Mouse (Mus musculus) forebrain, embryonic 13.5 days (tissue): ENCODE results near the gene Ripply1. TPM values are rescaled to one million over a fixed set of nuclear protein-coding genes. Genes with fewer than 3 reads are reported as not detected.

Experiments
- ATAC-seq: fragments of 200-750 bp; cut with Nextera tagmentation; 2 replicates; pipeline ENCODE4 v1.8.0; 2017
- H3K27ac ChIP-seq: fragments of 300-500 bp; sonication (generic); 2 replicates; pipeline ENCODE4 v1.5.1; 2015; ENCODE audit warnings: inconsistent platforms, mild to moderate bottlenecking, moderate library complexity
- H3K27me3 ChIP-seq: fragments of 300-500 bp; sonication (generic); 2 replicates; pipeline ENCODE4 v1.6.1; 2015; ENCODE audit warnings: mild to moderate bottlenecking, inconsistent platforms
- H3K36me3 ChIP-seq: fragments of 300-500 bp; sonication (generic); 2 replicates; pipeline ENCODE4 v1.6.1; 2015; ENCODE audit warnings: mild to moderate bottlenecking, inconsistent platforms; ENCODE audit not compliant: poor library complexity, severe bottlenecking
- H3K4me1 ChIP-seq: fragments of 300-500 bp; sonication (generic); 2 replicates; pipeline ENCODE4 v1.6.1; 2015; ENCODE audit warnings: inconsistent platforms
- H3K4me2 ChIP-seq: fragments of 300-500 bp; sonication (generic); 2 replicates; pipeline ENCODE4 v1.6.1; 2015; ENCODE audit warnings: inconsistent platforms, mild to moderate bottlenecking, moderate library complexity
- H3K4me3 ChIP-seq: fragments of 300-500 bp; sonication (generic); 2 replicates; pipeline ENCODE4 v1.5.1; 2015; ENCODE audit warnings: mild to moderate bottlenecking, inconsistent platforms
- H3K9ac ChIP-seq: fragments of 300-500 bp; sonication (generic); 2 replicates; pipeline ENCODE4 v1.6.1; 2015; ENCODE audit warnings: mild to moderate bottlenecking, inconsistent platforms
- H3K9me3 ChIP-seq: fragments of 300-500 bp; sonication (generic); replicated peaks from 2 replicates; pipeline ENCODE4 v1.6.1; 2016; ENCODE audit warnings: inconsistent platforms
- WGBS: fragments of 180-500 bp; shearing (Covaris S2); methylation state at CpG from one replicate; pipeline ENCODE4 v1.1.7; 2015; 5-methylcytosine and 5-hydroxymethylcytosine counted together
- polyA plus RNA-seq: library from polyadenylated mRNA; unstranded; fragments of >200 nt; fragmentation: Nextera tagmentation; extraction: Ambion mirVana; gene quantifications from 2 replicates; pipeline ENCODE4 v1.2.1, GENCODE M21; 2015

The Ripply1 gene
- polyA plus RNA-seq, 1 experiment from 2014 or later: not detected

DNA sequence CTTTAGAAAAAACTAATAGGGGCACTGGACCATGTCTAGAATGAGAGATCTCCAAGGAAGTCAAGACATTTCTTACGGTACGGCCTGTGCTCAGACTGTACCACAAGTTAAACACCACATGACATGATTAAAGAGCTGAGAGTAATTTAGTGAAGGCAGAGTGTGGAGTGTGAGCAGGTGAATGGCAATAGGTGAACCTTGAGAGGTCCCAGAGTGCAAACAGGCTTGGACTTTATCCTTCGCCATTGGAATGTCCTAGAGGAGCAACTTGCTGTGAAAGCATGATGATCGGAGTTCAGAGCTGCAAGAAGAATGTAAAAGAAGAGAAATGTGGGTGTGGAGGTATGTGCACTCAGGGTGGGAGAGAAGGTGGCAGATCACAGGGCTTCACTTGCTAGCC is 23.8 kb upstream of the Ripply1 start:
- Histone ChIP-seq H3K27ac (no peak overlapping the region), H3K4me2 (no peak overlapping the region), H3K4me1 (no peaks in the 10 kb centered on the region), H3K9me3 (no peaks in the 10 kb centered on the region), H3K27me3 (no peaks in the 10 kb centered on the region), H3K36me3 (no peaks in the 10 kb centered on the region), H3K9ac (no peak overlapping the region), H3K4me3 (no peak overlapping the region)
- WGBS: 93% methylated on average over 4 of the region's 4 CpGs
- ATAC-seq: no peak

DNA sequence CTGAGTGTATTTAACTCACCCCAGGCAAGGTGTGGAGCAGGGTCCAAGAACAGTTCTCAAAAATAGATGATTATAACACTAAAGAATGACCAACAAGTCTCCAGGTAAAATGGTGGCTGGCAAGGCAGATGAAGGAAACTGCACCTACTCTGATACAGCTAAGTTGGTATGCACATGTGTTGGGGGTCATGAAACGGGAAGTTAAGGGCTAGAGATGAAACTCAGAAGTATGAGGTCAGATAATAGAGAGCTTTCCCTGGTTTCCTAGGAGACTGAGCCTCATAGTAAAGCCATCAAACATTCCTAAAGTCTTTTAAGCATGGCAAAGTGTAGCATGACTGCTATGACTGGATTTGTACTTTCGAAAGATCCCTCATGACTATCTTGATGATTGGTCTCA is 20.9 kb upstream of the Ripply1 start:
- no peaks in the 10 kb centered on the region for H3K4me1 ChIP-seq
- no peaks in the 10 kb centered on the region for H3K36me3 ChIP-seq
- H3K27me3 ChIP-seq: no peaks in the 10 kb centered on the region
- H3K27ac ChIP-seq: no peak overlapping the region
- 82% methylated on average over 2 of the region's 2 CpGs for WGBS
- H3K4me3 ChIP-seq: no peak overlapping the region
- no peak overlapping the region for H3K4me2 ChIP-seq
- no peaks in the 10 kb centered on the region for H3K9me3 ChIP-seq
- no peak for ATAC-seq
- no peak overlapping the region for H3K9ac ChIP-seq

DNA sequence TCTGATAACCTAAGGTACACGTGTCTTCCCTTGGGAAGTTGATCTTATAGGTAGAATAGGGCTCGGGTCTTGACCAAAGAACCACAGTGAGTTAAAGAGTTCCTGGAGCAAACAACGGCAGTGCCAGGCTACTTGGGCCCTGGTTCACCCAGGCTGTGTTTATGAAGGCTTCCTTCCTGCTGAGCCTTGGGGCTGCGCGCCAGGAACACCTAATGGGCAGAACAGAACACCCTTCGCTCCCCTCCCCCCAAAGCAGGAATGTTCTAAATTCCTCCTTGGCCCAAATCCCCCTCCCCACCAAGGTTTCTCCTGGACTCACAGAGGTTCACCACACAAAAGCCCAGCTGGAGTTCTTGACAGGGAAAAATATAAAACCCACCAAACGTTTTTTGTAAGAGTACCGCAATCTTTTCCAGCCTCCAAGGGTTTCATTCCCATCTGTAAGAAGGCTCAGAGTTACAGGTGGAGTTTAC is 18.3 kb upstream of the Ripply1 start, which contains the start of gene Cldn2:
Gene Cldn2 (plus strand): TSS at position 423 of the 473 bp plus-strand sequence.
- Histone ChIP-seq H3K9ac (no peak within 1 kb of the TSS), H3K9me3 (no peaks in the 10 kb centered on the region), H3K4me1 (no peaks in the 10 kb centered on the region), H3K27me3 (no peaks in the 10 kb centered on the region), H3K27ac (no peak within 1 kb of the TSS), H3K36me3 (no peaks in the 10 kb centered on the region), H3K4me2 (no peak within 1 kb of the TSS), H3K4me3 (no peak within 1 kb of the TSS)
- WGBS: 66% methylated on average over 8 of the region's 8 CpGs
- no peak for ATAC-seq

DNA sequence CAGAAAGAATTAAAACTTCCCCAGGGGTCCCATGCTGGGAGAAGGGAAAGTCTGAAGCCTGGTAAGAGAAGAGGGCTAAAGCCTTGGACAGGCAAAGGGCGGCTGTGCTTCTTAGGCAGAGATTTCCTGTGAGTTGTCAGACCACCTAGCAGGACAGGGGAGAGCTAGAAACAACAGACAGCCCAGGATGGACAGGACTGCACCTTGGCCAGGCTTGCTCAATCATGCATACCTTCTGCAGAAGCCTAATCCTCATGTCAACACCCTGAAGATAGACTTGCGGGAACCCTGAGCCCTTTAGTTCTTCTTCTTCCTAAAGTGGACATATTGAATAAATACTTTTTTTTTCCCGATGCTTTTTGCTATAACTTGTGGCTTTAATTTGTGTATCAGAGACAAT is 17.8 kb upstream of the Ripply1 start:
- H3K9ac ChIP-seq: no peak overlapping the region
- H3K4me1 ChIP-seq: no peaks in the 10 kb centered on the region
- 84% methylated on average over 3 of the region's 3 CpGs for WGBS
- H3K36me3 ChIP-seq: no peaks in the 10 kb centered on the region
- no peaks in the 10 kb centered on the region for H3K27me3 ChIP-seq
- no peak overlapping the region for H3K4me2 ChIP-seq
- no peaks in the 10 kb centered on the region for H3K9me3 ChIP-seq
- H3K4me3 ChIP-seq: no peak overlapping the region
- no peak overlapping the region for H3K27ac ChIP-seq
- no peak for ATAC-seq

DNA sequence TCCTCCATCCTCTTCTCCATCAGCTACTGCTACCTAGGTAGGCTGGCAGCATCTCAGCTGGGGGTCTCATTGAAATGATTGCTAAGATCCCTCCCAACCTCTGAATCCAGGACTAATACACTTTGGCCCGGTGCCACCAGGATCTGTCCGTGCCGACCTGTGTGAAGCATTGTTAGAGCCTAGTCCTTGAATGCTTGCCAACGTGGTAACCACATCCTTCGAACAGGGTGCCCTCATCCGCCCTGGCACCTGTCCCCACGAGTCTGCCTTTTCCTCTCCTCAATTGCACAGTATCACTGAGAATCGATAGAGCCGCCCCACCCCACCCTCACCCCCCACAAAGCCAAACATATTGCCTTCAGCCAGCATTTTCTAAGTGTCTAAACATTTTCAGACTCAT is 15.7 kb upstream of the Ripply1 start:
- Histone ChIP-seq H3K4me2 (no peak overlapping the region), H3K9me3 (no peaks in the 10 kb centered on the region), H3K27ac (no peak overlapping the region), H3K27me3 (no peaks in the 10 kb centered on the region), H3K4me1 (no peaks in the 10 kb centered on the region), H3K36me3 (no peaks in the 10 kb centered on the region), H3K9ac (no peak overlapping the region), H3K4me3 (no peak overlapping the region)
- 60% methylated on average over 9 of the region's 9 CpGs for WGBS
- no peak for ATAC-seq

DNA sequence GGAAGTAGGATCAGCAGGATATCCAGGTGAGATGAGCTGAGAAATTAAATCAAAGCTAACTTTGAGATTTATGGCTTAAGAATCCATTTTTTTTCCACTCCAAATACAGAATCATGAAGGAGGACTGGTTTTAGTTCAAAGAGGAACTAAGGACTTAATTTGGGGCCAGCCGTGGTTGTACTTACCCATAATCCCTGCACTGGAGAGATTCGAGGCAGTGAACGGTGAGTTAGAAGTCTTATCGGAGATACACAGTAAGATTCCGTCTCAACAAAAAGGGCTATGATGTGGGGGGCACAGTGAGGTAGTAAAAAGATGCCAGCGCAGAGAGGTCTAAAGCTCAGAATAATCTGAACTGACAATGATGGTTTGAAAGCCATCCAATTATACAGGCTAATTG is 13.9 kb upstream of the Ripply1 start:
- WGBS: 77% methylated on average over 6 of the region's 6 CpGs
- H3K9ac ChIP-seq: no peak overlapping the region

DNA sequence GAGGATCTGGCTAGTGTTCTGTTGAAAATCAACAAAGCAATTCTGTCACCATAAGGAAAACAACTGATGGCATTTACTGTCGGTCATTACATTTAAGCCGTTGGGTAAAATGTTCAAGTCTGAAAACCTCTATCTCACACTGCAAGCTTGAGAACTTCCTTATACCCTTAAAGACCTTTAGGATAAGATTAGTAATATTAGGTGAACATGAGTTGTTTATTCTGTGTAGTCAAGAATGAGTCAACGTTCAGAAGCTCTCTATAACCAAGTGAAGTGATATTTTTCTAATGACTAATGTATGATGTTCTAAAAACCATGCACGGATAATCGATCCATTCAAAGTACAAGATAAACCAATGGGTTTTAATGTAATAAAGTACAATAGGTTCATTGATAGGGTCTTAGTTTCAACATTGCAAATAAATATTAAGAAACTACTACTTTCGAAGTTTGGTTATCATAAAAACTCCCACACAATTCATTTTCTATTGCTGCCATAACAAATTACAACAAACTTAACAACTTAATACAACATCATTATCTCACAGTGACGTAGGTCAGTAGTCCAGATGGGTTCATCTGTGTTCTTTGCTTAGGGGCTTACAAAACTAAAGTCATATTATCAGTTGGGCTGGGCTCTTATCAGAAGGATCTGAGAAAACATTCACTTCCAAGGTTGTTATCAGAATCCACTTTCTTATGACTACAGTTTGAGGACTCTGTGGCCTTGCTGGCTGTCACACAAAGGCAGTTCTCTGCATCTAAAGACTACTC is 12.1 kb upstream of the Ripply1 start:
- H3K9me3 ChIP-seq: no peaks in the 10 kb centered on the region
- H3K4me3 ChIP-seq: no peak overlapping the region
- 91% methylated on average over 7 of the region's 7 CpGs for WGBS
- H3K4me2 ChIP-seq: no peak overlapping the region
- H3K9ac ChIP-seq: no peak overlapping the region
- no peaks in the 10 kb centered on the region for H3K4me1 ChIP-seq
- H3K27me3 ChIP-seq: no peaks in the 10 kb centered on the region
- H3K27ac ChIP-seq: no peak overlapping the region
- H3K36me3 ChIP-seq: no peaks in the 10 kb centered on the region
- ATAC-seq: no peak

More for the DNA sequence above, 13.9 kb upstream of the Ripply1 start:
- no peak overlapping the region for H3K27ac ChIP-seq
- no peak for ATAC-seq
- no peaks in the 10 kb centered on the region for H3K27me3 ChIP-seq
- no peaks in the 10 kb centered on the region for H3K9me3 ChIP-seq
- H3K36me3 ChIP-seq: no peaks in the 10 kb centered on the region
- no peaks in the 10 kb centered on the region for H3K4me1 ChIP-seq
- no peak overlapping the region for H3K4me3 ChIP-seq
- no peak overlapping the region for H3K4me2 ChIP-seq

DNA sequence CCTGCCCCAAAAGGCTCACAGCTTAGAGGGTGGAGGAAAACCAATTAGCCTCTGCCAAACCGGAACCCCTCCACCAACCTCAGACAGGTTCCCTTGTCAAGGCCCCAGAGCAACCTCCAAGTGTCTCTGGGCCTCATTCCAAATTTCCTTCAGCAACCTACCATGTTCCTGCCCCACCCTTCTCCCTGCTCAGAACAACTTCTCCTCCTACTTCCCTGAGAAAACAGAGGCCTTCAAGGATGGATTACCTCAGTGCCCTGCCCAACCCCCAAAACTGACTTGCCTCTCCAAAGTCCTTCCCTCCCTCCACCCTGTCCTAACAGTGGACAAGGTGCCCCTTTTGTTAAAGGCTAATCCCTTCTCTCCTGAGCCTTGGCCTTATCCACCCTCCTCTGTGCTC is 3.6 kb upstream of the Ripply1 start:
- Histone ChIP-seq H3K9ac (no peak overlapping the region), H3K36me3 (no peaks in the 10 kb centered on the region), H3K4me2 (no peak overlapping the region), H3K27ac (no peak overlapping the region), H3K4me1 (0 out of 2 replicates have a peak, but pooled peaks cover 5% of the 10 kb centered on the region), H3K4me3 (no peak overlapping the region), H3K9me3 (no peaks in the 10 kb centered on the region), H3K27me3 (no peaks in the 10 kb centered on the region)
- 48% methylated on average over 1 of the region's 1 CpGs for WGBS
- no peak for ATAC-seq

DNA sequence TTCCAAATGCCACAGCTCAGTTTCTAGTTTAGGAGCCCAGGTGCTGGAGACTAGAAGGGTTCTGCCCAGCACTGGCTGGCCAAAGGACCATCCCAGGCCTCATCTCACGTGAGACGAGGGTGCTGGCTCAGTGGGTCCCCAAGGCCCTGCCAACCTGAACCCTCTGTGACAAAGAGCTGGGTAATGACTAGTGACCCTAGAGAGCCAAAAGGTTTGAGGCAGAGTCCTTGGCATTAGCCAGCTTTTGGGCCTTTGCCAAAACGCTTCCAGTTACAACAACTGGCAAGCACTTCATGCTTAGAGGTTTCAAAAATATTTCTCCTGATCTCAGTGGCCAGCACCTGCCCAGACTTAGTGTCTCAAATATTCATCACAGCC is 881 bp upstream of the Ripply1 start:
- 43% methylated on average over 3 of the region's 3 CpGs for WGBS
- no peak for ATAC-seq
- Histone ChIP-seq H3K9ac (no peak overlapping the region), H3K4me3 (no peak overlapping the region), H3K27me3 (no peaks in the 10 kb centered on the region), H3K27ac (no peak overlapping the region), H3K36me3 (no peaks in the 10 kb centered on the region), H3K9me3 (no peaks in the 10 kb centered on the region), H3K4me2 (no peak overlapping the region), H3K4me1 (0 out of 2 replicates have a peak, but pooled peaks cover 5% of the 10 kb centered on the region)

DNA sequence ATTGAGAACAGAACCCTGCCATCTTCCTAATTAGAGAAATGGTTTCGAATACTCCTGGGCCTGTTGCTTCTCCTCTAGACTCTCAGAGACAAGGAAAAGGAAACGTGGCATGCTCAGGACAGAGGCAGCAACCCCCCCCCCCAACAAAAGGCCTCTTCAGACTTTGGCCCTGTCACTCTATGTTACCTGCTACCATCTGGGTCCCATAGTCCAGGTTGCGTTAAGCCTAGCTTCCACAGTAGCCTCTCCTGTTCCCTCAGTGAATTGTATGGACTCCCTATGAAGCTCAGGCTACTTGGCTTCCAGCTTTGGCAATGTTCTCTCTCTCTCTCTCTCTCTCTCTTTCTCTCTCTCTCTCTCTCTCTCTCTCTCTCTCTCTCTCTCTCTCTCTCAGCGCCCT is 590 bp downstream of the Ripply1 start:
- H3K4me3 ChIP-seq: no peak overlapping the region
- no peak overlapping the region for H3K4me2 ChIP-seq
- no peak overlapping the region for H3K9ac ChIP-seq
- H3K27me3 ChIP-seq: no peaks in the 10 kb centered on the region
- H3K4me1 ChIP-seq: 0 out of 2 replicates have a peak, but pooled peaks cover 5% of the 10 kb centered on the region
- 80% methylated on average over 4 of the region's 4 CpGs for WGBS
- no peaks in the 10 kb centered on the region for H3K9me3 ChIP-seq
- H3K36me3 ChIP-seq: no peaks in the 10 kb centered on the region
- no peak for ATAC-seq
- no peak overlapping the region for H3K27ac ChIP-seq

DNA sequence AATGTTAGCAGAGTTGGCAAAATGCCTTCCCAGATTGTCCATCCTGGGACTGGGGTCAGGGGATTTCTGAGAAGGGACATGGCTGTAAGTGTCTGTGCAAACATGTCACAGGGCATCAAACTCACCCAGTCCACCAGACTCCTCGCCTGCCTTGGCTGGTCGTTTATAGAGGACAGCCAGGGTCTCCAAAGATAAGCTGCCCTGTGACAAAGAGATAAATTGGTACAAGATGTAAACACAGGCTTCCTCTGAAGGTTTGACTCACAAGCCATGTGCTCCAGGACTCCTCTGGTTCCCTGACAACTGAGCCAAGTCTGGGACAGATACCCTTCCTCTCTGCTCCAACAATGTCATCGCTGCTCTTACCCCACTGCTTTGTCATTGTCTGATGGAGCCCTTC is 1.2 kb downstream of the Ripply1 start:
- ATAC-seq: no peak
- Histone ChIP-seq H3K4me3 (no peak overlapping the region), H3K4me1 (0 out of 2 replicates have a peak, but pooled peaks cover 5% of the 10 kb centered on the region), H3K4me2 (no peak overlapping the region), H3K27me3 (no peaks in the 10 kb centered on the region), H3K27ac (no peak overlapping the region), H3K9me3 (no peaks in the 10 kb centered on the region), H3K36me3 (no peaks in the 10 kb centered on the region), H3K9ac (no peak overlapping the region)
- 68% methylated on average over 3 of the region's 3 CpGs for WGBS

DNA sequence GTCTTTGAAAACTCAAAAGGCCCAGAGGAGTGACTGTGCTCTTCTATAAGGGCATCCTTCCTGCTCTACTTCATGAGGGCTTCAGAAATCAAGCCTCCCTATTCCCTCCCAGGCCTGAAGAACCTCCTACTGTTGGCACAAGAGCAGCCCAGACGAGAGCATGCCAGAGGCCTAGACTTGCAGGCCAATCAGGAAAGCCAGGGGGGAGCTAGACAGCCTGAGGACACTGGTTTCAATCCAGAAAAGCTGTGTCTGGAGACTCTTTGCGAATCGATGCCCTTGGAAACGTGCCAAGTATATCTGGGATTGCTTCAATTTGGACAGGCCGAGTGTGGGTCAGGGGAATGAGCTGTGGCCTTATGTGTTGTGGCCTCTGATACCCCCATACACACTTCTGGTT is 2.8 kb downstream of the Ripply1 start:
- H3K27ac ChIP-seq: no peak overlapping the region
- no peak overlapping the region for H3K9ac ChIP-seq
- H3K9me3 ChIP-seq: no peaks in the 10 kb centered on the region
- 81% methylated on average over 5 of the region's 5 CpGs for WGBS
- peaks cover 6% of the 10 kb centered on the region; the same call in 1 of the 2 replicates for H3K27me3 ChIP-seq
- no peak for ATAC-seq
- H3K4me3 ChIP-seq: no peak overlapping the region
- no peak overlapping the region for H3K4me2 ChIP-seq
- H3K36me3 ChIP-seq: no peaks in the 10 kb centered on the region
- 0 out of 2 replicates have a peak, but pooled peaks cover 5% of the 10 kb centered on the region for H3K4me1 ChIP-seq

DNA sequence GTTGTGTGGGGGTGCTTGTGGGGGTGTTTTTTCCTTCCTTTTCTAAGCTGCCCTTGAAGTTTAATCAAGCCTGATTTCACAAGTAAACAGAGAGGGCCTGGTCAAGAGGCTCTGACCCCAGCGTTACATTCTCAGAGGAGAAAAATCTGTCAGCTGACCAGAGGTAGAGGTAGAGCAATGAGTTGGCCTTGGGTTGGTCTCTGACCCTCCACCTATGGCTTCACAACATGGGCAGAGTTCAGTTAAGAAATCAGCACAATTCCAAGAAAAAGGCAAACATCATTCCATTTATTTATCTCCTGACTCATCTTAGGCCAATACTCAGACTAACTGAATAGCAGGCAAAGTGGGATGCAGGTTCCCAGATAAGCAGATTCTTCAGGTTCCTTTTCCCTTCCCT is 3.3 kb downstream of the Ripply1 start:
- Histone ChIP-seq H3K4me1 (0 out of 2 replicates have a peak, but pooled peaks cover 5% of the 10 kb centered on the region), H3K4me2 (no peak overlapping the region), H3K36me3 (no peaks in the 10 kb centered on the region), H3K9me3 (no peaks in the 10 kb centered on the region), H3K9ac (no peak overlapping the region), H3K4me3 (no peak overlapping the region), H3K27me3 (peaks cover 6% of the 10 kb centered on the region; the same call in 1 of the 2 replicates), H3K27ac (no peak overlapping the region)
- WGBS: 71% methylated on average over 1 of the region's 1 CpGs
- no peak for ATAC-seq
